Mouse (Mus musculus) megakaryocyte, embryonic 14.5 days (primary cell): ENCODE data around the gene H2-DMb1.

Experiments
- FLI1 ChIP-seq: IDR thresholded peaks from 2 replicates; pipeline ENCODE4 v1.6.1; 2012; ENCODE audit warnings: low read length, inconsistent platforms, mixed read lengths
- GATA1 ChIP-seq: IDR thresholded peaks from 3 replicates; pipeline ENCODE4 v1.6.1; 2012; ENCODE audit warnings: mixed read lengths, low read length, inconsistent platforms, borderline replicate concordance

DNA sequence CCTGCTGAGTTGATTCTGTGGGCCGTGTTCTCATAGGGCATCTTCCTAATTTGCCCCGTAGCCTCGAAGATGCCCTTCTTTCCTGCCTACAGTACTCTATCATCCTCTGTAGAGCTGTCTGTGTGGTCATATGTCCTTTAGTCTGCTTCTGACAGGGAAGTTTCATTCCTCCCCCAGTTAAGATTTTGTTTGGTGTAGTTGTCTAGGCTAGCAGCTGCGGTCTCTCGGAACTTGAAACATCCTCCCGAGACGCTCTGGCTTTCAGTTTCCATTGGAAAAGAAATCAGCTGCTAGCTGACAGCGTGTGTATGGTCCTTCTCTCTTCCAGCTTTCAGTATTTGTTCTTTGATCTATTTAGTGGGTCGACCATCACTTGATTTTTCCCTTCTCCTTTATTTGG, 48.1 kb upstream of the H2-DMb1 start:
- TF ChIP-seq GATA1 (no peak), FLI1 (no peak)
